ENCODE assay signal across 20 mouse cellular contexts in genomic region chr4:59644992-59645391, GRCm38 (mm10). TPM values are rescaled to one million over a fixed set of nuclear protein-coding genes. Genes with fewer than 3 reads are reported as not detected.
DNase-seq lines count a peak whose midpoint lies in the region; ATAC-seq and TF ChIP-seq lines count a peak whose summit lies in the region.
"Had no signal": no experiment of that assay in that cellular context is flagged by ENCODE, and none has a peak within 500 bp of the region (broad histone marks: within the 10 kb centered on the region; RNA-seq: fewer than 3 reads in every experiment).

No protein-coding gene starts in this region.

- H3K9ac ChIP-seq in forebrain, embryonic 12.5 days = no peak overlapping the region
- no peak overlapping the region for H3K9ac ChIP-seq in hindbrain, embryonic 15.5 days
- no peak overlapping the region for H3K9ac ChIP-seq in hindbrain, embryonic 16.5 days (ENCODE audit: low read depth, low read length)
- H3K9ac ChIP-seq in liver, embryonic 15.5 days = no peak overlapping the region
- H3K9ac ChIP-seq: embryonic facial prominence, embryonic 15.5 days; limb, embryonic 15.5 days had no signal

- no peak overlapping the region for H3K27ac ChIP-seq in forebrain, embryonic 12.5 days
- no peak overlapping the region for H3K27ac ChIP-seq in forebrain, embryonic 10.5 days
- no peak overlapping the region for H3K27ac ChIP-seq in hindbrain, embryonic 15.5 days (replicated peaks)
- H3K27ac ChIP-seq in hindbrain, embryonic 16.5 days (ENCODE audit: low read depth, low read length) = no peak overlapping the region
- peak overlapping the region; percentile 53 for H3K27ac ChIP-seq in liver, embryonic 15.5 days (replicated peaks)
- H3K27ac ChIP-seq: embryonic facial prominence, embryonic 15.5 days; layer of hippocampus, adult 2 months; limb, embryonic 15.5 days; macrophage had no signal

- no peaks in the 10 kb centered on the region for H3K27me3 ChIP-seq in forebrain, embryonic 12.5 days
- H3K27me3 ChIP-seq in forebrain, embryonic 10.5 days (ENCODE audit: poor library complexity, severe bottlenecking) = no peaks in the 10 kb centered on the region
- no peaks in the 10 kb centered on the region for H3K27me3 ChIP-seq in hindbrain, embryonic 15.5 days
- H3K27me3 ChIP-seq in hindbrain, embryonic 16.5 days (replicated peaks; ENCODE audit: control insufficient read depth, insufficient read depth, low read length) = no peaks in the 10 kb centered on the region
- no peaks in the 10 kb centered on the region for H3K27me3 ChIP-seq in liver, embryonic 15.5 days
- H3K27me3 ChIP-seq: embryonic facial prominence, embryonic 15.5 days; limb, embryonic 15.5 days had no signal

- H3K4me2 ChIP-seq in forebrain, embryonic 12.5 days = no peak overlapping the region
- no peak overlapping the region for H3K4me2 ChIP-seq in hindbrain, embryonic 15.5 days
- H3K4me2 ChIP-seq in hindbrain, embryonic 16.5 days (ENCODE audit: low read length) = no peak overlapping the region
- peak overlapping the region; percentile 13; the same call in 1 of the 2 replicates for H3K4me2 ChIP-seq in liver, embryonic 15.5 days
- H3K4me2 ChIP-seq: embryonic facial prominence, embryonic 15.5 days; limb, embryonic 15.5 days had no signal

- H3K4me1 ChIP-seq in forebrain, embryonic 12.5 days = peaks cover 6% of the 10 kb centered on the region
- H3K4me1 ChIP-seq in forebrain, embryonic 10.5 days = peaks cover 19% of the 10 kb centered on the region
- H3K4me1 ChIP-seq in hindbrain, embryonic 15.5 days (replicated peaks) = peaks cover 11% of the 10 kb centered on the region; the same call in 1 of the 2 replicates
- peaks cover 3% of the 10 kb centered on the region; the same call in 1 of the 2 replicates for H3K4me1 ChIP-seq in hindbrain, embryonic 16.5 days (ENCODE audit: control insufficient read depth, insufficient read depth, low read depth, low read length)
- H3K4me1 ChIP-seq in liver, embryonic 15.5 days (replicated peaks) = peaks cover 82% of the 10 kb centered on the region
- H3K4me1 ChIP-seq: embryonic facial prominence, embryonic 15.5 days; limb, embryonic 15.5 days had no signal

- no peak for TF ChIP-seq CTCF in brain, embryonic 14.5 days (IDR thresholded peaks at IDR 0.05; ENCODE audit: borderline replicate concordance, extremely low read depth, insufficient read depth, insufficient read length)

- no peak overlapping the region for H3K4me3 ChIP-seq in forebrain, embryonic 12.5 days (replicated peaks)
- no peak overlapping the region for H3K4me3 ChIP-seq in forebrain, embryonic 10.5 days
- H3K4me3 ChIP-seq in hindbrain, embryonic 15.5 days = no peak overlapping the region
- no peak overlapping the region for H3K4me3 ChIP-seq in hindbrain, embryonic 16.5 days (ENCODE audit: low read length)
- no peak overlapping the region for H3K4me3 ChIP-seq in liver, embryonic 15.5 days (replicated peaks)
- H3K4me3 ChIP-seq: embryonic facial prominence, embryonic 15.5 days; layer of hippocampus, adult 2 months; limb, embryonic 15.5 days had no signal

- 0 out of 2 replicates have a peak, but pooled peaks have one; percentile 41 for ATAC-seq in forebrain, embryonic 12.5 days (ENCODE audit: low FRiP score)
- ATAC-seq in hindbrain, embryonic 15.5 days (ENCODE audit: low FRiP score, low read depth) = 0 out of 2 replicates have a peak, but pooled peaks have one; percentile 23
- ATAC-seq in hindbrain, embryonic 16.5 days = no peak; the same call in 1 of the 2 replicates
- ATAC-seq in liver, embryonic 15.5 days (ENCODE audit: insufficient read depth) = no peak
- ATAC-seq: inflammation-experienced regulatory T-cells, adult 6 months had no signal

- DNase-seq in forebrain, embryonic 10.5 days (ENCODE audit: extremely low spot score, low spot score) = no peak
- DNase-seq in brain, embryonic 14.5 days (ENCODE audit: low read depth) = peak; percentile 81
- no peak for DNase-seq in T-cell, adult 2 months (ENCODE audit: low spot score)
- DNase-seq in cerebellum, postnatal 36 days = no peak
- DNase-seq: adrenal gland, postnatal 36 days; cerebellum, adult 18-20 months; cerebellum, postnatal 25 days; gastrocnemius, postnatal 36 days; heart, postnatal 10 days; kidney, postnatal 10 days had no signal

- no peak for TF ChIP-seq POLR2A in brain, embryonic 14.5 days (IDR thresholded peaks at IDR 0.05; ENCODE audit: borderline replicate concordance, extremely low read depth, insufficient read depth, insufficient read length, poor library complexity, severe bottlenecking)

- no peaks in the 10 kb centered on the region for H3K36me3 ChIP-seq in forebrain, embryonic 12.5 days (replicated peaks)
- no peaks in the 10 kb centered on the region for H3K36me3 ChIP-seq in forebrain, embryonic 10.5 days (replicated peaks)
- H3K36me3 ChIP-seq in hindbrain, embryonic 15.5 days = no peaks in the 10 kb centered on the region
- no peaks in the 10 kb centered on the region for H3K36me3 ChIP-seq in hindbrain, embryonic 16.5 days (ENCODE audit: control insufficient read depth, insufficient read depth, low read length)
- no peaks in the 10 kb centered on the region for H3K36me3 ChIP-seq in liver, embryonic 15.5 days (replicated peaks)
- H3K36me3 ChIP-seq: embryonic facial prominence, embryonic 15.5 days; limb, embryonic 15.5 days had no signal

- no peaks in the 10 kb centered on the region for H3K9me3 ChIP-seq in forebrain, embryonic 12.5 days
- H3K9me3 ChIP-seq in forebrain, embryonic 10.5 days = no peaks in the 10 kb centered on the region
- H3K9me3 ChIP-seq in hindbrain, embryonic 15.5 days = no peaks in the 10 kb centered on the region
- no peaks in the 10 kb centered on the region for H3K9me3 ChIP-seq in hindbrain, embryonic 16.5 days (ENCODE audit: control insufficient read depth, low read length)
- no peaks in the 10 kb centered on the region for H3K9me3 ChIP-seq in liver, embryonic 15.5 days (replicated peaks)
- H3K9me3 ChIP-seq: embryonic facial prominence, embryonic 15.5 days; G1E; limb, embryonic 15.5 days had no signal

- WGBS in forebrain, embryonic 12.5 days = 55% methylated on average over 4 of the region's 4 CpGs
- WGBS in forebrain, embryonic 10.5 days = 93% methylated on average over 4 of the region's 4 CpGs
- WGBS in hindbrain, embryonic 15.5 days = 46% methylated on average over 4 of the region's 4 CpGs
- WGBS in hindbrain, embryonic 16.5 days = 46% methylated on average over 4 of the region's 4 CpGs
- 84% methylated on average over 4 of the region's 4 CpGs for WGBS in liver, embryonic 15.5 days (ENCODE audit: insufficient replicate concordance)

RNA-seq across cellular contexts. Expression of gene E130308A19Rik, which starts 19.0 kb away (rescaled TPM):
- polyA plus RNA-seq in forebrain, embryonic 12.5 days (2016; fragmentation: Nextera tagmentation; extraction: Ambion mirVana) = 55.3 and 57.2 TPM in 2 replicates
- polyA plus RNA-seq in forebrain, embryonic 10.5 days (2016; fragmentation: Nextera tagmentation; extraction: Ambion mirVana) = 38.5 and 39.1 TPM in 2 replicates
- 48.8 and 55.9 TPM in 2 replicates for polyA plus RNA-seq in hindbrain, embryonic 15.5 days (2015; fragmentation: Nextera tagmentation; extraction: Ambion mirVana)
- 37.3 and 43.2 TPM in 2 replicates for polyA plus RNA-seq in hindbrain, embryonic 16.5 days (2015; fragmentation: Nextera tagmentation; extraction: Ambion mirVana)
- 19.0 and 31.6 TPM in 2 replicates for polyA plus RNA-seq in brain, embryonic 14.5 days (2012; rRNA removed)
- 9.8 and 9.9 TPM in 2 replicates for polyA plus RNA-seq in liver, embryonic 15.5 days (2015; fragmentation: Nextera tagmentation; extraction: Ambion mirVana)

Comparison
In these comparisons a context has a peak if more than half of its experiments do, and no peak if none do; other contexts are left out.
1. ATAC-seq: peak in forebrain, embryonic 12.5 days (single experiment) and hindbrain, embryonic 15.5 days (single experiment); none in hindbrain, embryonic 16.5 days (single experiment) and liver, embryonic 15.5 days (single experiment).